Mouse (Mus musculus) common myeloid progenitor, adult 5-6 weeks (primary cell): Measurements from ENCODE around the gene Pid1. TPM values are rescaled to one million over a fixed set of nuclear protein-coding genes. Genes with fewer than 3 reads are reported as not detected.

ENCODE experiments used
- ATAC-seq: replicated peaks from 2 replicates; pipeline ENCODE4 v1.8.0; 2016; ENCODE audit warnings: low read depth, mild to moderate bottlenecking, moderate TSS enrichment, inconsistent platforms; ENCODE audit not compliant: poor library complexity, severe bottlenecking
- total RNA-seq: library from RNA; stranded (forward); fragments of 200-1000, 187-1606 nt; gene quantifications from 2 replicates; pipeline ENCODE4 v1.2.3, GENCODE M21; 2017

Gene Pid1
- 1.0 and 1.8 TPM in 2 replicates for total RNA-seq

GRCm38 (mm10) chr1:84363967-84364366 lies at the start of gene Pid1:
TSS of gene Pid1 (minus strand) at chr1:84364180.
- no peak for ATAC-seq

GRCm38 (mm10) chr1:84409514-84409913 lies 45.5 kb upstream of the Pid1 start:
- no peak for ATAC-seq

- ATAC-seq, result no peak
Measured at GRCm38 (mm10) chr1:84408873-84409272, 44.9 kb upstream of the Pid1 start.

- ATAC-seq, result peak; percentile 98
Measured at GRCm38 (mm10) chr1:84406891-84407290, 42.9 kb upstream of the Pid1 start.

- ATAC-seq, result no peak
Measured at GRCm38 (mm10) chr1:84405551-84406290, 41.7 kb upstream of the Pid1 start.

- no peak for ATAC-seq
Measured at GRCm38 (mm10) chr1:84404880-84405279, 40.9 kb upstream of the Pid1 start.

- ATAC-seq, result no peak
Measured at GRCm38 (mm10) chr1:84402154-84402553, 38.2 kb upstream of the Pid1 start.

GRCm38 (mm10) chr1:84399671-84400070 lies 35.7 kb upstream of the Pid1 start:
- no peak for ATAC-seq

- ATAC-seq, result no peak
Measured at GRCm38 (mm10) chr1:84399118-84399517, 35.1 kb upstream of the Pid1 start.

GRCm38 (mm10) chr1:84396787-84397186 lies 32.8 kb upstream of the Pid1 start:
- no peak for ATAC-seq

GRCm38 (mm10) chr1:84395928-84396327 lies 31.9 kb upstream of the Pid1 start:
- ATAC-seq, result no peak

- no peak for ATAC-seq
Measured at GRCm38 (mm10) chr1:84390961-84391360, 27.0 kb upstream of the Pid1 start.

- no peak for ATAC-seq
Measured at GRCm38 (mm10) chr1:84387616-84388015, 23.6 kb upstream of the Pid1 start.

- no peak for ATAC-seq
Measured at GRCm38 (mm10) chr1:84386481-84387146, 22.6 kb upstream of the Pid1 start.

- ATAC-seq, result no peak
Measured at GRCm38 (mm10) chr1:84382709-84383108, 18.7 kb upstream of the Pid1 start.

- no peak for ATAC-seq
Measured at GRCm38 (mm10) chr1:84382064-84382463, 18.1 kb upstream of the Pid1 start.

- no peak for ATAC-seq
Measured at GRCm38 (mm10) chr1:84380895-84381294, 16.9 kb upstream of the Pid1 start.

GRCm38 (mm10) chr1:84367733-84368132 lies 3.8 kb upstream of the Pid1 start:
- no peak for ATAC-seq

GRCm38 (mm10) chr1:84366553-84366952 lies 2.6 kb upstream of the Pid1 start:
- no peak for ATAC-seq

GRCm38 (mm10) chr1:84362709-84363617 lies 1.0 kb downstream of the Pid1 start:
- peak; percentile 63 for ATAC-seq

- no peak for ATAC-seq
Measured at GRCm38 (mm10) chr1:84362209-84362608, 1.8 kb downstream of the Pid1 start.
